ENCODE assay signal across 24 mouse cellular contexts in genomic region chr11:97983506-97983905, GRCm38 (mm10). TPM values are rescaled to one million over a fixed set of nuclear protein-coding genes. Genes with fewer than 3 reads are reported as not detected.
"Had no signal": no experiment of that assay in that cellular context is flagged by ENCODE, and none has a peak within 500 bp of the region (broad histone marks: within the 10 kb centered on the region; RNA-seq: fewer than 3 reads in every experiment).

No protein-coding gene starts in this region.

- H3K36me3 ChIP-seq: heart, embryonic 13.5 days; heart, embryonic 15.5 days; hindbrain, embryonic 13.5 days; intestine, embryonic 15.5 days; limb, embryonic 13.5 days; limb, embryonic 15.5 days; liver, embryonic 12.5 days had no signal

- H3K4me3 ChIP-seq: heart, adult 2 months; heart, embryonic 13.5 days; heart, embryonic 15.5 days; hindbrain, embryonic 13.5 days; intestine, embryonic 15.5 days; layer of hippocampus, adult 2 months; left cerebral cortex, adult 2 months; limb, embryonic 13.5 days; limb, embryonic 15.5 days; liver, embryonic 12.5 days had no signal

- DNase-seq: gastrocnemius, postnatal 14 days; gastrocnemius, postnatal 36 days; heart, adult 2 months; heart, postnatal 14 days; heart, postnatal 36 days; kidney, adult 18-20 months; kidney, adult 8-10 months; kidney, postnatal 10 days; kidney, postnatal 25 days; kidney, postnatal 4 days had no signal

- ATAC-seq: hindbrain, embryonic 16.5 days; inflammation-experienced regulatory T-cells, adult 6 months; intestine, embryonic 15.5 days; intestine, postnatal 0 days; liver, embryonic 12.5 days had no signal

- H3K9ac ChIP-seq: heart, embryonic 13.5 days; heart, embryonic 15.5 days; hindbrain, embryonic 13.5 days; intestine, embryonic 15.5 days; limb, embryonic 13.5 days; limb, embryonic 15.5 days; liver, embryonic 12.5 days; liver, embryonic 14.5 days had no signal

- H3K9me3 ChIP-seq: heart, embryonic 13.5 days; heart, embryonic 15.5 days; hindbrain, embryonic 13.5 days; intestine, embryonic 15.5 days; limb, embryonic 13.5 days; limb, embryonic 15.5 days; liver, embryonic 12.5 days had no signal

- H3K4me2 ChIP-seq: heart, embryonic 11.5 days; heart, embryonic 13.5 days; heart, embryonic 15.5 days; hindbrain, embryonic 13.5 days; intestine, embryonic 15.5 days; limb, embryonic 13.5 days; limb, embryonic 15.5 days; liver, embryonic 12.5 days had no signal

- H3K27ac ChIP-seq: heart, adult 2 months; heart, embryonic 13.5 days; heart, embryonic 15.5 days; hindbrain, embryonic 13.5 days; intestine, embryonic 15.5 days; layer of hippocampus, adult 2 months; left cerebral cortex, adult 2 months; limb, embryonic 13.5 days; limb, embryonic 15.5 days; liver, embryonic 12.5 days; liver, embryonic 14.5 days had no signal

RNA-seq across cellular contexts. Expression of gene Plxdc1, which starts 2.7 kb away (rescaled TPM):
- polyA plus RNA-seq: heart, embryonic 11.5 days had no signal
